Mouse (Mus musculus) cerebellum, adult 9-11 months (tissue): ENCODE measurements around the gene Enox1.
A peak's percentile ranks its signal among the peaks of the same experiment; 100 is the strongest.

ENCODE experiments used
- DNase-seq: peaks from one replicate; pipeline ENCODE4 v3.0.0; 2022

The Enox1 gene

GRCm38 (mm10) chr14:77580937-77581270 is 424.3 kb downstream of the Enox1 start:
- no peak for DNase-seq

- DNase-seq = no peak
Observed at GRCm38 (mm10) chr14:77581616-77582015, 425.1 kb downstream of the Enox1 start.

GRCm38 (mm10) chr14:77584426-77584825 is 427.9 kb downstream of the Enox1 start:
- DNase-seq = no peak

- no peak for DNase-seq
Observed at GRCm38 (mm10) chr14:77585031-77585800, 428.7 kb downstream of the Enox1 start.

GRCm38 (mm10) chr14:77586033-77586432 is 429.5 kb downstream of the Enox1 start:
- DNase-seq = no peak

GRCm38 (mm10) chr14:77587182-77587581 is 430.6 kb downstream of the Enox1 start:
- no peak for DNase-seq

- DNase-seq = no peak
Observed at GRCm38 (mm10) chr14:77593136-77593838, 436.7 kb downstream of the Enox1 start.

- DNase-seq = no peak
Observed at GRCm38 (mm10) chr14:77596216-77597175, 439.9 kb downstream of the Enox1 start.

GRCm38 (mm10) chr14:77599016-77599704 is 442.6 kb downstream of the Enox1 start:
- DNase-seq = no peak

GRCm38 (mm10) chr14:77600773-77601172 is 444.2 kb downstream of the Enox1 start:
- no peak for DNase-seq

- DNase-seq = no peak
Observed at GRCm38 (mm10) chr14:77601446-77601845, 444.9 kb downstream of the Enox1 start.

GRCm38 (mm10) chr14:77608182-77608839 is 451.7 kb downstream of the Enox1 start:
- DNase-seq = peak; percentile 21

GRCm38 (mm10) chr14:77615201-77615600 is 458.6 kb downstream of the Enox1 start:
- no peak for DNase-seq

GRCm38 (mm10) chr14:77617250-77617649 is 460.7 kb downstream of the Enox1 start:
- DNase-seq = no peak

GRCm38 (mm10) chr14:77618131-77618805 is 461.7 kb downstream of the Enox1 start:
- DNase-seq = no peak

- DNase-seq = no peak
Observed at GRCm38 (mm10) chr14:77621473-77622264, 465.1 kb downstream of the Enox1 start.

- no peak for DNase-seq
Observed at GRCm38 (mm10) chr14:77626557-77627507, 470.3 kb downstream of the Enox1 start.

- DNase-seq = no peak
Observed at GRCm38 (mm10) chr14:77632466-77633171, 476.1 kb downstream of the Enox1 start.

GRCm38 (mm10) chr14:77633172-77633542 is 476.6 kb downstream of the Enox1 start:
- no peak for DNase-seq
